Mouse (Mus musculus): ENCODE results near the gene Gm20489.

The Gm20489 gene

DNA sequence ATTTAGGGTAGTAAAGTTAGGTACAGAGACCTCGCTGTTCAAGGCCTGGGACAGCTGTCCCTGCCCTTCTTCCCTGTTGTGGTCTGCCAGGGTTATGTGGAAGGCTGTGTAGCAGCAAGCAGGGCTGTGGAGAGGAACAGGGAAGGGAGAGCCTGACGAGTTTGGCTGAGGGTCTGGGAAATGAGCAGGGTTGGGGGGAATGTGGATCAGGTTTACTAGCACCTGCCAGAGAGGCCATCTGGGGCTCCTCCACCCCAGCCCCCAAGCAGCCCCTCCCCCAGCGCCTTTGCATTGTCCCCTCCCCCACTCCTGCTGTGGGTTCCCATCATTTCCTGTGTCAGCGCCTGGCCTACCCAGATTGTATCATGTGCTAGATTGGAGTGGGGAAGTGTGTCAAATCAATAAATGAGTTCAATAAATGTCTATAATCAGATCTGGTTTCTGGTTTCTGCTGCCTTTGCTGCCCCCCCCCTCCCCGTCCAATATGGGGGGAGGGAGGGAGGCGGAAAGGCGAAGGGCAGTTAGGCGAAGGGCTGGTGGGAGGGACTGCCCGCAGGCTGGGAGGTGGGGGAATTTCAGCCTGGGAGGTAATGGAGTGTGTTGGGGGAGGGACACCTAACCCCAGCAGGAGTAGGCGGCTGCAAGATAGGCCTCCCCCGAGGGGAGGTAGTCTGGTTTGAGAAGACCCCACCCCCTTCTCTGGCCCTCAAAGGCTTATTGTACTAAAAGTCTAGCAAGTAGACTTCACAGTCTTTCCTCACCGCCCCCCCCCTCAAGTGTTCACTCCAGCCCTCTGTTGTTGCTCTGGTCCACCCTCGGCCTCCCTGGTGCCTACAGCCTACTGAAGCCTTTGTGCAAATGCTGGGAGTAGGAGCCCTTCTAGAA is 8.1 kb downstream of the Gm20489 start:
- no peak for DNase-seq (ENCODE audit: low spot score)

DNA sequence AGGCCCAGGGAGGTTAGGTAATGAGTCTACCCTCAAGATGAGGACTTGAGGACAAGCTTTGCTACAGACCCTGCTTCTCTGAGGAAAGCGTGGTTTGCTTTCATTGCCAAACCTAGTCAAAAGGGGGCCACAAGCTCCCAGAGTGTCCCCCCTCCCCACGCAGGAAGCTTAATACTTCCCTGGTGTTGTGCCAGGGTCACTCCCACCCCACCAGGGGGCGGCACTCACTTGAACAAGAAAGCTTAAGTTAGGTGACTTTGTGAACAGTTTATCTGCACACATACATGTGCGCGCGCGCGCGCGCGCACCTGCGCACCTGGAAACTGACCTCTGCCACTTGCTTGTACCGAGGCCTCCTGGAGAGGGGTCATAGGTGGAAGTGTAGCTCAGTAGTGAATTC is 12.2 kb downstream of the Gm20489 start:
- DNase-seq (ENCODE audit: low spot score): peak; percentile 63

DNA sequence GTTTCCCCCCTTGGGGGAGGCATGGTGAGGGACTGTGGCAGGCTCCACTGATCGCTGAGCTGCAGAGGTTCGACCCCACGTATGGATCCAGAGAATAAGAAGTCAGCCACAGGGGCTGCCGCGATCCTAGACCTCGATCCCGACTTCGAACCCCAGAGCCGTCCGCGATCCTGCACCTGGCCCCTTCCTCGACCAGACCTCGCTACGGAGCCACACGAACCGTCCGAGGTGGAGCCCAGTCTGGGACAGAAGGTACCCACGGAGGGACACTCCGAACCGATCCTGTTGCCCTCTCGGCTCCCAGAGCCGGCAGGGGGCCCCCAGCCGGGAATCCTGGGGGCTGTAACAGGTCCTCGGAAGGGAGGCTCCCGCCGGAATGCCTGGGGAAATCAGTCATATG is 14.1 kb downstream of the Gm20489 start:
- DNase-seq (ENCODE audit: low spot score): no peak

DNA sequence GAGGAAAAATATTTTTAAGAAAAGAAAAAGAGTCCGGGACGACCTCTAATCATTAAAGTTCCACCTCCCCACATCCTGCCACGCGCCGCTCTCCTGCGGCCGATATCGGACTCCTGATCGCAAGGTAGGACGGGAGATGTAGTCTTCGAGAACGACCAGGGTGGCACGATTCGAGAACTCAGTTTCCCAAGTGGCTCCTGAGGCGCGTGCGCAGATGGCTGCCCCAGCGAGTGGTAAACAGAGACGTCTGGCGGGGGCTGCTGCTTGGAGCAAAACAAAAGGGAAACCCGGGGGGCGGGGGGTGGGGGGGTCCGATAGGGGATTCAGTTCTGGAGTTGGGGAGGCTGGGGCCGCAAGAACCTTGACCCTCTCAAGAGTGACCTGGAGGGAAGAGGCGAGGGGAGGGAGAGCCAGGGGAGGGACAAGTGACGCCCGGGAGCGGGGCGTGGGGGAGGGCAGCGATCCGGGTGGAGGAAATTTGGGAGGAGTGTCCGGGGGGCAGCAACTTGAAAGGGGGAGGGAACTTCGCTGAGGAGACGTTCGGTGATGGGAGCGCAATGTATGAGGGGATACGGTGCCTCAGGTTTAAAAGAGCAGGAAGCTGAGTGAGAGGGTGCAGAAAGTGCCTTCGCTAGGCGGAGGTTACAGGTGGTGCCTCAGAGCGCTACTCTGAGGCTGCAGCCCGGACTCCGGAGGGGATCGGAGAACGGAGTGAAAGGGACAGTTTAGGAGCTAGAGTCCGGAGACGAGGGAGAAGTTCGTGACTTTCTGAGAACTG is 14.7 kb downstream of the Gm20489 start, which contains the start of gene Foxo4:
Foxo4 (plus strand) TSS at position 577 of the 778 bp plus-strand sequence.
- DNase-seq (ENCODE audit: low spot score): peak; percentile 89

DNA sequence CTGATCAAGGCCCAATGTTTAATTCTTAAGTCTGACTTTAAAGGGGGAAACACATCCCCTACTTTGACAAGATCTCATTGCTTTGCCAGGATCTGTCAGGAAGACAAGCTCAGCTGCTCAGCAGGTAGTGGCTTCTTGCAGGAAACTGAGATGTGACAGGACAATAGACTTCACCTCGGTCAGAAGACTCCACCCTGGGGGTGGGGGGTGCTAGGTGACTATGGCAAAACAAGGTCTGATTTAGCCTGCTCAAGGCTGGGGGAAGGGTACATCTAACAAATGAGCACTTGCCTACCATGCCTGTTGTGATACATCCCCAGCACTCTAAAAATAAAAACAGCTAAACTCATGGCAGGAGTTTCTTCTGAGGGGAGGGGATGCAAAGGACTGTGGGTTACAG is 23.8 kb downstream of the Gm20489 start:
- no peak for DNase-seq (ENCODE audit: low spot score)

DNA sequence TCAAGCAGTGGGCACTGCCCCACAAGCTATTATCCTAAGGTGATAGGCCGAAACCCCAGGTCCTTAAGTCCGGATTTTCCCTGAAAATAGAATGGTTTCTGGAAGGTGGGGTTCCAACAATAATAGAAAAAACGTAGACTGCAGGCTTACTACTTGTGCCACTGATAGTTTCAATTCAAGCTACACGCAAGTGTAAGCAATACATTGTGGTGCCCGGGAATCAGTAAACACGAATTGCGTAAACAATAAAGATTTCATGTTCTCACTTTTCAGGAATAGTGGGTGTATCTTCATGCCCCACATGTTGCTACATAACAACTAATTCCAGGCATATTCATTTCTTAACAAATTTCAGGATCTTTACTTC is 46.0 kb downstream of the Gm20489 start:
- no peak for DNase-seq (ENCODE audit: low spot score)

DNA sequence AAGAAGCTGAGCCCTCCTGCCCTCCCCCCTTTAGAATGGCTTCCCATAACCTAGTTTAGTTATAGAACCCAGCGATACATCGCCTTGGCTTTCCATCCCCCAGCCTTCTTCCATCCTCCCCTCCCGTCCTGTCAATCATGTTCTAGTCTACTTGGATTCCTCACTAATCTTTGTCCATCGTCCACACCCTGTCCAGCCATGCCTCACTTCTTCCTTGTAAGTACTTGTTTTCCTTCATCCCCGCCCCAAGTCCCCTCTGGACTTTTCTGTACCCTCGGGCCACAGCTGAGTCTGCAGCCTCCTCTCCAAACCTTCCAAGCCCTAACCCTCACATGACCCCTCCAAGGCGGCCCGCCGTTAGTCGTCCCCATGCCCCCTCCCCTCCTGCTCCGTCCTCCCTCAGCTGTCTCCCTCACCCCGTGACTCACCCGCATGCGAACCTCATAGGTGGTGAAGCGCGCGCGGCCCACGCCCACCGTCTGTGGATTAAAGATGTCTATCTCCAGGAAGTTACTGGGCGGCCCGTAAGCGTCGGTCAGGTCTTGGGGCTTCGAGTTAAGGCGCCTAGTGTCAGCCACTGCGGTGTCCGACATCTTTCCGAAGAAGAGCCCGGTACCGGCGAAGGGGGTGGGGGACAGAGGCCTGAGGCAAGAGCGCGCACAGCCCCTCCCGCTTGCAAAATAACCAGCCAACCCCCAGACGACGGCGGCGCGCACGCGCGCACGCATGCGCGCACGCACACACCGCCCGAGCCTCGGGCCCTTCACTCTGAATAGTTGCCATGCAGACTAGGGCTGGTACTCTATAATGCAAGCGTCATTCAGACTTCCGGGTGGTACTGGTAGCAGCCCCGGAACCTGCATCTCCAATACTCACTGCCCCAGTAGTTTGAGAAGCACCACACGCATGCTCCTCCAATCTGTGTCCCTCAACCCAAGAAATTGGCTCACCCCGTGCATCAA is 46.7 kb downstream of the Gm20489 start, which contains the start of gene Snx12:
Snx12 (minus strand) TSS at position 730 of the 962 bp plus-strand sequence.
- DNase-seq (ENCODE audit: low spot score): peak; percentile 88

Measured in T-cell, adult 2 months (primary cell).